Mouse (Mus musculus) heart, adult 2 months (tissue): ENCODE data around the gene P3h2. TPM values are rescaled to one million over a fixed set of nuclear protein-coding genes. Genes with fewer than 3 reads are reported as not detected.

Experiments used
- DNase-seq, 2 experiments: peaks; one replicate each; pipeline ENCODE4 v3.0.0; 2021
- H3K27ac ChIP-seq: fragments of 200-600 bp; 2 replicates; pipeline ENCODE4 v1.8.1; 2022
- H3K27me3 ChIP-seq: fragments of 200-500 bp; 2 replicates; pipeline ENCODE4 v1.6.1; 2012; ENCODE audit warnings: mild to moderate bottlenecking, low read length, inconsistent platforms, mixed read lengths; ENCODE audit not compliant: control insufficient read depth, insufficient read depth
- H3K36me3 ChIP-seq: fragments of 200-500 bp; 2 replicates; pipeline ENCODE4 v1.6.1; 2012; ENCODE audit warnings: low read length, inconsistent platforms; ENCODE audit not compliant: control insufficient read depth, insufficient read depth
- H3K4me1 ChIP-seq: fragments of 200-500 bp; 2 replicates; pipeline ENCODE4 v1.6.1; 2011; ENCODE audit warnings: low read length; ENCODE audit not compliant: control insufficient read depth, insufficient read depth
- H3K4me3 ChIP-seq: fragments of 200-600 bp; 2 replicates; pipeline ENCODE4 v1.8.1; 2022
- H3K79me2 ChIP-seq: fragments of 200-500 bp; replicated peaks from 2 replicates; pipeline ENCODE4 v1.6.1; 2012; ENCODE audit warnings: mild to moderate bottlenecking, inconsistent platforms, low read length, moderate library complexity, mixed read lengths; ENCODE audit not compliant: control insufficient read depth, insufficient read depth
- H3K9ac ChIP-seq: fragments of 200-500 bp; 2 replicates; pipeline ENCODE4 v1.6.1; 2012; ENCODE audit warnings: low read depth, mild to moderate bottlenecking, control low read depth, inconsistent platforms, low read length, mixed read lengths
- CTCF ChIP-seq: fragments of 200-600 bp; IDR thresholded peaks from 2 replicates; pipeline ENCODE4 v1.8.1; 2022; ENCODE audit warnings: antibody characterized with exemption, mild to moderate bottlenecking, moderate library complexity
- EP300 ChIP-seq: fragments of 200-500 bp; IDR thresholded peaks from 2 replicates; pipeline ENCODE4 v1.6.1; 2011; ENCODE audit warnings: low read depth, low read length, control low read depth; ENCODE audit not compliant: insufficient read depth
- POLR2A ChIP-seq: fragments of 200-500 bp; IDR thresholded peaks from 2 replicates; pipeline ENCODE4 v1.6.1; 2011; ENCODE audit warnings: mild to moderate bottlenecking, low read depth, low read length, control low read depth; ENCODE audit not compliant: insufficient read depth
- WGBS: fragments of 180-500 bp; shearing (Covaris S2); methylation state at CpG from one replicate; pipeline ENCODE4 v1.1.7; 2018; 5-methylcytosine and 5-hydroxymethylcytosine counted together
- intact Hi-C: fragments of 180-260 bp; cut with DNase I; formaldehyde crosslinking; loops from one replicate; pipeline ENCODE4 v1.15.1; 2025
- polyA plus RNA-seq: library from polyadenylated mRNA; depleted of rRNA; stranded (reverse); fragments of >200 nt; gene quantifications from 2 replicates; pipeline ENCODE4 v1.2.3, GENCODE M21; 2012
- total RNA-seq, 2 experiments: library from RNA; stranded (reverse); gene quantifications; 2 replicates each; pipeline ENCODE4 v1.2.3; 2021

Gene P3h2
- total and polyA plus RNA-seq, 3 experiments: 1.2 to 4.3 (median 4.2) TPM

GRCm38 (mm10) chr16:26088976-26089375 is 16.6 kb downstream of the P3h2 start:
- no peaks in the 10 kb centered on the region; the same call in 1 of the 2 replicates for H3K79me2 ChIP-seq
- H3K27me3 ChIP-seq: no peaks in the 10 kb centered on the region
- no peak for TF ChIP-seq CTCF
- TF ChIP-seq POLR2A: no peak
- no peak for TF ChIP-seq EP300
- H3K4me3 ChIP-seq: no peak overlapping the region
- H3K36me3 ChIP-seq: no peaks in the 10 kb centered on the region
- no peak overlapping the region for H3K9ac ChIP-seq
- 92% methylated on average over 5 of the region's 5 CpGs for WGBS
- H3K27ac ChIP-seq: no peak overlapping the region
- DNase-seq: no peak
- intact Hi-C loops: no loop called here
- H3K4me1 ChIP-seq: no peaks in the 10 kb centered on the region

DNA sequence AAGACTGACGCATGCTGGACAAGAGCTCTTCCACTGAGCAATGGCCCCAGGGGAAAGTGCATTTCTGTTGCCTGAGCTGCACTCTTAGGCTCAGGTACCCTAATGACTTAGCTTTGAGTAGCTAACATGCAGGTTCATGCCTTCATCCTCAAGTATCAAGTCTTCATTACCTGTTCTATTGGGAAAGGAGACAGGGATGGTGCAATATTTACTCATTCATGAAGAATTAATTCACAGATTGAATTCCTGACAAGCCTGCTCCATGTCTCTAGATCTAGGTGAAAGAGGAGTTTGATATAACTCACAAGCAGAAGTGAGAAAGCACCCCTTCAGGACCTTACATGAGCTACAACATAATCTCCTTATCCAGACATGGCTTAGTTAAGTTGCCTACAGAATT is 17.3 kb downstream of the P3h2 start:
- no peak for DNase-seq
- H3K9ac ChIP-seq: no peak overlapping the region
- TF ChIP-seq EP300: no peak
- no peak for TF ChIP-seq CTCF
- no peaks in the 10 kb centered on the region for H3K27me3 ChIP-seq
- no peaks in the 10 kb centered on the region for H3K36me3 ChIP-seq
- intact Hi-C loops: no loop called here
- no peak overlapping the region for H3K27ac ChIP-seq
- no peaks in the 10 kb centered on the region; the same call in 1 of the 2 replicates for H3K79me2 ChIP-seq
- 69% methylated on average over 1 of the region's 1 CpGs for WGBS
- H3K4me1 ChIP-seq: no peaks in the 10 kb centered on the region
- no peak overlapping the region for H3K4me3 ChIP-seq

GRCm38 (mm10) chr16:26086955-26087354 is 18.6 kb downstream of the P3h2 start:
- no peaks in the 10 kb centered on the region for H3K36me3 ChIP-seq
- no peak overlapping the region for H3K4me3 ChIP-seq
- no peaks in the 10 kb centered on the region; the same call in 1 of the 2 replicates for H3K4me1 ChIP-seq
- no peak overlapping the region for H3K9ac ChIP-seq
- DNase-seq: no peak
- WGBS: 100% methylated on average over 1 of the region's 1 CpGs
- no peak overlapping the region for H3K27ac ChIP-seq
- H3K27me3 ChIP-seq: no peaks in the 10 kb centered on the region
- no peaks in the 10 kb centered on the region; the same call in 1 of the 2 replicates for H3K79me2 ChIP-seq
- intact Hi-C loops: no loop called here
- TF ChIP-seq POLR2A: no peak
- no peak for TF ChIP-seq CTCF
- TF ChIP-seq EP300: no peak

DNA sequence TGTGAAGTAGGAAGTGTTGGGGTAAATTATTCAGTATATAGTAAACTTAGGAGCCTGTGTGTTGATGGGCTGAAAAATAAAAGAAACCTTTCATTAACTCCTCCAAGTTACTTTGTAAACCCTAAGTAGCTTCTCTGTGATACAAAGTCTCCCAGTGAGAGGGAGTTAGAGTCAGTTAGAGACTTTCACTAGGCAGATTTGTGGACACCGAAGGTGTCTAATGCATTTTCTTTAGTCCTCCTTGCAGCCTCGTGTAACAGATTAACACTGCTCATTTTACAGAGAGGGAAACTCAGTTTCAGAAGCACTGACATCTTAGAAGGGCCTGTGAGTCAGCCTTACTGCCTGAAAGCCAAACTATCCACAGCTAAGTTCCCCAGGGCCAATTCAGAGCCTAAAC is 20.4 kb downstream of the P3h2 start:
- Histone ChIP-seq H3K4me1 (no peaks in the 10 kb centered on the region; the same call in 1 of the 2 replicates), H3K27me3 (no peaks in the 10 kb centered on the region), H3K36me3 (no peaks in the 10 kb centered on the region), H3K27ac (no peak overlapping the region), H3K79me2 (no peaks in the 10 kb centered on the region; the same call in 1 of the 2 replicates), H3K9ac (no peak overlapping the region), H3K4me3 (no peak overlapping the region)
- DNase-seq: no peak
- WGBS: 43% methylated on average over 2 of the region's 2 CpGs
- TF ChIP-seq CTCF: no peak
- TF ChIP-seq POLR2A: no peak
- intact Hi-C loops: no loop called here

- no peaks in the 10 kb centered on the region; the same call in 1 of the 2 replicates for H3K79me2 ChIP-seq
- H3K36me3 ChIP-seq: no peaks in the 10 kb centered on the region; the same call in 1 of the 2 replicates
- peak overlapping the region; percentile 26; the same call in 1 of the 2 replicates for H3K27ac ChIP-seq
- WGBS: 45% methylated on average over 1 of the region's 1 CpGs
- no peak overlapping the region for H3K9ac ChIP-seq
- no peak for DNase-seq
- intact Hi-C loops: no loop called here
- no peak overlapping the region for H3K4me3 ChIP-seq
- H3K27me3 ChIP-seq: no peaks in the 10 kb centered on the region
- no peaks in the 10 kb centered on the region; the same call in 1 of the 2 replicates for H3K4me1 ChIP-seq
- TF ChIP-seq EP300 (no peak), CTCF (no peak), POLR2A (no peak)
Measured at GRCm38 (mm10) chr16:26082831-26083230, 22.8 kb downstream of the P3h2 start.

- no peaks in the 10 kb centered on the region for H3K27me3 ChIP-seq
- H3K4me1 ChIP-seq: no peaks in the 10 kb centered on the region; the same call in 1 of the 2 replicates
- intact Hi-C loops: no loop called here
- no peak overlapping the region for H3K27ac ChIP-seq
- no peaks in the 10 kb centered on the region; the same call in 1 of the 2 replicates for H3K36me3 ChIP-seq
- no peak overlapping the region for H3K4me3 ChIP-seq
- DNase-seq: no peak
- no peak overlapping the region for H3K9ac ChIP-seq
- TF ChIP-seq CTCF (no peak), POLR2A (no peak), EP300 (no peak)
- H3K79me2 ChIP-seq: no peaks in the 10 kb centered on the region
Measured at GRCm38 (mm10) chr16:26082391-26082790, 23.2 kb downstream of the P3h2 start.
